Mouse (Mus musculus): Measurements from ENCODE around the gene Astn1. TPM values are rescaled to one million over a fixed set of nuclear protein-coding genes. Genes with fewer than 3 reads are reported as not detected.

Gene Astn1
- polyA plus RNA-seq, 1 experiment, result 0.28 TPM

DNA sequence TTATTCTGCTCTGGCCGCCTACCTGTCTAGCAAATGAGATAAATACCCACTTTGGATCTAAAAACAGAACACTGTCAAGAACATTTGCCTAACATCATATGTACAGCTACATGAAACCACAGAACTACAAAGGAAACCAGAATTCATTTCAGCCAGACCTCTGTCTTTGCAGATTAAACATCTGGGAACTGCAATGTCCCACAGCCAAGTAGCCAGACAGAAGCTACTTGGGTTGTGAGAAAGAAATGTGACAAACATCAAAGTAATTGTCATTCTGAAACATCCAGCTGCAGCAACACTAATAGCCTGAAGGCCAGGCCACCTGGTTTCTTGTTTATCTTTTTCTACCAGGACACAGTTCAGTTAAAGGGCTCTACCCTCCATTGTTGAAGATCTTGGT is 245.1 kb downstream of the Astn1 start:
- Histone ChIP-seq H3K27me3 (ENCODE audit: control insufficient read depth, insufficient read depth, low read length) (no peaks in the 10 kb centered on the region), H3K27ac (ENCODE audit: control insufficient read depth, insufficient read depth, low read depth, low read length) (no peak overlapping the region), H3K4me3 (ENCODE audit: control insufficient read depth, low read depth, low read length) (no peak overlapping the region), H3K36me3 (ENCODE audit: control insufficient read depth, insufficient read depth, low read length) (no peaks in the 10 kb centered on the region), H3K4me1 (ENCODE audit: control insufficient read depth, insufficient read depth, low read length) (no peaks in the 10 kb centered on the region)
- TF ChIP-seq POLR2A (IDR thresholded peaks at IDR 0.05; ENCODE audit: control insufficient read depth, low read depth, low read length), result no peak
- TF ChIP-seq CTCF (IDR thresholded peaks at IDR 0.05; ENCODE audit: control insufficient read depth, insufficient read depth, insufficient replicate concordance, low read depth, low read length), result no peak

DNA sequence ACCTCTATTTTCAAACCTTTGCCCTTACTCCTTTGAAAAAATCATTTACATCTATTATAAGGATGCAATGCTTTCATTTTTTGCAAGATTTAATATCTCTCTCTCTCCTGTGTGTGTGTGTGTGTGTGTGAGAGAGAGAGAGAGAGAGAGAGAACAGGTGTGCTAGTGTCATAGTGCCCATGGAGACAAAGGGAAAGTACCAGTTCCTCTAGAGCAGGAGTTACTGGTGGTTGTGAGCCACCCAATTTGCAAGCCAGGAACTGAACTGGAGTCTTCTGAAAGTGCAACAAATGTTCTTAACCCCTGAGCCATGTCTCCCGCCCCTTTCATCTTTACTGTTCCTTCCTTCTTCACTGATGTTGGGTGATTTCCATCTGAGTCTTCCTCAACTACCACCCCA is 253.1 kb downstream of the Astn1 start:
- H3K4me3 ChIP-seq (ENCODE audit: control insufficient read depth, low read depth, low read length), result no peak overlapping the region
- no peaks in the 10 kb centered on the region for H3K4me1 ChIP-seq (ENCODE audit: control insufficient read depth, insufficient read depth, low read length)
- H3K27ac ChIP-seq (ENCODE audit: control insufficient read depth, insufficient read depth, low read depth, low read length), result no peak overlapping the region
- no peaks in the 10 kb centered on the region for H3K36me3 ChIP-seq (ENCODE audit: control insufficient read depth, insufficient read depth, low read length)
- no peaks in the 10 kb centered on the region for H3K27me3 ChIP-seq (ENCODE audit: control insufficient read depth, insufficient read depth, low read length)
- TF ChIP-seq POLR2A (IDR thresholded peaks at IDR 0.05; ENCODE audit: control insufficient read depth, low read depth, low read length), result no peak
- TF ChIP-seq CTCF (IDR thresholded peaks at IDR 0.05; ENCODE audit: control insufficient read depth, insufficient read depth, insufficient replicate concordance, low read depth, low read length), result no peak

DNA sequence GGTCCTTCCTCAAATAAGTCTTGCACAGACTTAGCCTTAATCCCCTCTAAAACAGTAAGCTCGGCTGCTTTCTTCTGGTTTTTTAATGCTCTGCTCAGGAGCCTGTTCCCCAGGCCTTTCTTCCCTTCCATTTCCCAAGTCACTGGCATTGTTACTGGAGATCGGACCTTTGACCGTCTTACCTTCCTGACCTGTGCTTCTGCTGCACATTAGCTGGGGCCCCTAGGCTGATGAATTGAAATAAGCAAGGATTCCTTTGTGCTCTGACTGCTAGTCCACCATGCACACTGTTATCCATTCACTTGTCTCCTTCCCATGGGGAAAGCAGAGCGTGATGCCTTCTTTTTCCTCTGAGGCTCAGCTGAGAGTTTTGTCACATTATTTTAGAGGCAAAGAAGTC is 255.9 kb downstream of the Astn1 start:
- TF ChIP-seq CTCF (IDR thresholded peaks at IDR 0.05; ENCODE audit: control insufficient read depth, insufficient read depth, insufficient replicate concordance, low read depth, low read length), result no peak
- no peak for TF ChIP-seq POLR2A (IDR thresholded peaks at IDR 0.05; ENCODE audit: control insufficient read depth, low read depth, low read length)
- no peaks in the 10 kb centered on the region for H3K4me1 ChIP-seq (ENCODE audit: control insufficient read depth, insufficient read depth, low read length)

DNA sequence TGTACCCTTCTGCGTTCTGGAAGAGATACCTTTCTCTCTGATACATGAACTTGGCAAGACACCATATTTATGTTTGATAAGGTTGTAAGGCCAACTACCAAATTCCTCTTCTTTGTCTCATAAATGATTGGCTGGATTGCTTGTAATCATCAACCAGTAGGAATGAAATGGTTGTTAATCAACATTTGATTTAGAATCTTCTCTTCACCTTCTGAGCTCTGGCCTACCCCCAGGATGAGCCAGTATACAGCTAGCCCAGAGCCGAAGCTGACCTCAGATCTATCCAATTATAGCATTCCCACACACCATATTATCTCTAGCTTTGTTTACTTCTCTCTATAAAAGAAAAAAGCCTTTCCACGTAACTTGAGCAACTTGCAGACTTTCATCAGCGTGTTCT is 270.9 kb downstream of the Astn1 start:
- Histone ChIP-seq H3K36me3 (ENCODE audit: control insufficient read depth, insufficient read depth, low read length) (no peaks in the 10 kb centered on the region), H3K4me3 (ENCODE audit: control insufficient read depth, low read depth, low read length) (no peak overlapping the region), H3K27ac (ENCODE audit: control insufficient read depth, insufficient read depth, low read depth, low read length) (no peak overlapping the region), H3K4me1 (ENCODE audit: control insufficient read depth, insufficient read depth, low read length) (no peaks in the 10 kb centered on the region), H3K27me3 (ENCODE audit: control insufficient read depth, insufficient read depth, low read length) (no peaks in the 10 kb centered on the region)
- no peak for TF ChIP-seq POLR2A (IDR thresholded peaks at IDR 0.05; ENCODE audit: control insufficient read depth, low read depth, low read length)
- TF ChIP-seq CTCF (IDR thresholded peaks at IDR 0.05; ENCODE audit: control insufficient read depth, insufficient read depth, insufficient replicate concordance, low read depth, low read length), result no peak

More for the DNA sequence above, 255.9 kb downstream of the Astn1 start:
- Histone ChIP-seq H3K27ac (ENCODE audit: control insufficient read depth, insufficient read depth, low read depth, low read length) (no peak overlapping the region), H3K36me3 (ENCODE audit: control insufficient read depth, insufficient read depth, low read length) (no peaks in the 10 kb centered on the region), H3K4me3 (ENCODE audit: control insufficient read depth, low read depth, low read length) (no peak overlapping the region), H3K27me3 (ENCODE audit: control insufficient read depth, insufficient read depth, low read length) (no peaks in the 10 kb centered on the region)

DNA sequence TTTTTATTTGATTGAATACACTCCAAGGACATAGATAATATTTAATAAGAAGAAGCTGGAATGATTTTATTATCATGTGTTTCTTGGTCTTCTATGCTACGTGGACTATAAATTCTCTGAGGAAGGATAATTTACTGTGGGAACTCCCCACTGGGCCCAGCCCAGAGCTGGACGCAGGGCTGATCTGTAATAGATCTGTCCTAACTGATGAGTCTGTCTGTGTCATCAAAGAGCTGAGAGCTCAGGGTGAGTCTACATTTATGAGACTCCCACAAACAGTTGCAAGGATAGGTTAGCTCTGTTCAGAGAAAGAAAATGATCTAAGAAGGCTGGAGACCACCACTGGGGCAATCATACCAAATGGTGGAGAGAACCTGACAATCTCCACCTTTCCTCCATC is 271.4 kb downstream of the Astn1 start:
- H3K4me3 ChIP-seq (ENCODE audit: control insufficient read depth, low read depth, low read length), result no peak overlapping the region
- no peaks in the 10 kb centered on the region for H3K36me3 ChIP-seq (ENCODE audit: control insufficient read depth, insufficient read depth, low read length)
- no peak overlapping the region for H3K27ac ChIP-seq (ENCODE audit: control insufficient read depth, insufficient read depth, low read depth, low read length)
- H3K27me3 ChIP-seq (ENCODE audit: control insufficient read depth, insufficient read depth, low read length), result no peaks in the 10 kb centered on the region
- no peak for TF ChIP-seq POLR2A (IDR thresholded peaks at IDR 0.05; ENCODE audit: control insufficient read depth, low read depth, low read length)
- no peak for TF ChIP-seq CTCF (IDR thresholded peaks at IDR 0.05; ENCODE audit: control insufficient read depth, insufficient read depth, insufficient replicate concordance, low read depth, low read length)
- no peaks in the 10 kb centered on the region for H3K4me1 ChIP-seq (ENCODE audit: control insufficient read depth, insufficient read depth, low read length)

DNA sequence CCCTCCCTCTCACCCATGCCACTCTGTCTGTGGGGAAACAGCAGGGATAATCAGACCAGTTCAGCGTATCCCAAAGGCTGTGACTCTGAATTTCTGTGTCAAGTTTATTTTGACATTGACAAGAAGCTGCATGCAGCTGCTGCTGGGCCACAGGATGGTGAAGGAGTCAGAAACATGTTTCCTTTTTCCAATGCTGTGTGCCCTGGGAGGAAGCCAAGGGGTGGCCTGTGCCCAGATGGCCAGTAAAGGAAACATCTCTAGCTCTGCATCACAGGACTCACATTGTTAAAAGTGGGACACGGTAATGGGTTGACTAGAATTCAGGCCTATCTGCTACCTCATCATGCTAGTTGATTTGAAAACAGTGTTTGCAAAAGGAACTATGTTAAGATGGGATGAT is 279.2 kb downstream of the Astn1 start:
- H3K4me1 ChIP-seq (ENCODE audit: control insufficient read depth, insufficient read depth, low read length), result no peaks in the 10 kb centered on the region
- H3K36me3 ChIP-seq (ENCODE audit: control insufficient read depth, insufficient read depth, low read length), result no peaks in the 10 kb centered on the region
- TF ChIP-seq CTCF (IDR thresholded peaks at IDR 0.05; ENCODE audit: control insufficient read depth, insufficient read depth, insufficient replicate concordance, low read depth, low read length), result no peak
- no peak for TF ChIP-seq POLR2A (IDR thresholded peaks at IDR 0.05; ENCODE audit: control insufficient read depth, low read depth, low read length)
- H3K4me3 ChIP-seq (ENCODE audit: control insufficient read depth, low read depth, low read length), result no peak overlapping the region
- H3K27me3 ChIP-seq (ENCODE audit: control insufficient read depth, insufficient read depth, low read length), result no peaks in the 10 kb centered on the region
- no peak overlapping the region for H3K27ac ChIP-seq (ENCODE audit: control insufficient read depth, insufficient read depth, low read depth, low read length)

DNA sequence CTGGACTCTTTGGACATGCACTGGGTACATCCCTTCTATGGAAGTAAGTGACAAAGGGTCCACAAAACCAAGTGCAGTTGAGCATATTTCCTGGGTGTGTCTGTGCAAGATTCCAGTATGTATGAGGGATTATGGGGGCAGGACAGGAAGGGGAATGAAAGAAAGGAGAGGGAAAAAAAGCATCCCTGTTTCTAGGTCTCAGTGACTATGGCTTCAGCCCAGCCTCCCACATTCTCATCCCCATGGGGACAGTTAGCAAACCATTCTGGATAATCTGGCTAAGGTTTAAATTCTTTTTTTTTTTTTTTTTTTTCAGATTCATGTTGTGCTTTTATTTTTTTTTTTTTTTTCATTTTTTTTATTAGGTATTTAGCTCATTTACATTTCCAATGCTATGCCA is 280.2 kb downstream of the Astn1 start:
- Histone ChIP-seq H3K4me1 (ENCODE audit: control insufficient read depth, insufficient read depth, low read length) (no peaks in the 10 kb centered on the region), H3K36me3 (ENCODE audit: control insufficient read depth, insufficient read depth, low read length) (no peaks in the 10 kb centered on the region), H3K27ac (ENCODE audit: control insufficient read depth, insufficient read depth, low read depth, low read length) (no peak overlapping the region), H3K27me3 (ENCODE audit: control insufficient read depth, insufficient read depth, low read length) (no peaks in the 10 kb centered on the region), H3K4me3 (ENCODE audit: control insufficient read depth, low read depth, low read length) (no peak overlapping the region)
- TF ChIP-seq POLR2A (IDR thresholded peaks at IDR 0.05; ENCODE audit: control insufficient read depth, low read depth, low read length) (no peak), CTCF (IDR thresholded peaks at IDR 0.05; ENCODE audit: control insufficient read depth, insufficient read depth, insufficient replicate concordance, low read depth, low read length) (no peak)

DNA sequence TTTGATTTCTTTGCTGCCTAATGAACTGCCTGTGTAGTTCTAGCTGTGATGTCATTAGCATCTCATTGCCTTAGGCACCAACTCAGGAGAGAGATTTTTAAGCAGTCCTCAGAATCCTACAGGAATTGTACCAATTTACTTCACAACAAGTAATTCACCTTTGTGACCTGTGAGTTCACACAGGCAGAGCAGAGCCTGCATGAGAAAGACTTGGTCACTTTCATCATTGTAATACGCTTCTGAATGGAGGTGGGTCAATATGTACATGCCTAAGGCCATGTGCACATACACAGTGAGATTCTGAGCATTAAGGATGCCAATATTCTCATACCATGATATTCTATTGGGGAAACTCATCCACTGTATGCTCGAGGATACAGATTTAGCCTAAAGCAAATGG is 290.7 kb downstream of the Astn1 start:
- H3K4me3 ChIP-seq (ENCODE audit: control insufficient read depth, low read depth, low read length), result no peak overlapping the region
- no peak overlapping the region for H3K27ac ChIP-seq (ENCODE audit: control insufficient read depth, insufficient read depth, low read depth, low read length)
- no peaks in the 10 kb centered on the region for H3K36me3 ChIP-seq (ENCODE audit: control insufficient read depth, insufficient read depth, low read length)
- no peaks in the 10 kb centered on the region for H3K27me3 ChIP-seq (ENCODE audit: control insufficient read depth, insufficient read depth, low read length)
- H3K4me1 ChIP-seq (ENCODE audit: control insufficient read depth, insufficient read depth, low read length), result no peaks in the 10 kb centered on the region
- TF ChIP-seq CTCF (IDR thresholded peaks at IDR 0.05; ENCODE audit: control insufficient read depth, insufficient read depth, insufficient replicate concordance, low read depth, low read length) (no peak), POLR2A (IDR thresholded peaks at IDR 0.05; ENCODE audit: control insufficient read depth, low read depth, low read length) (no peak)
